13 mouse cellular contexts compared by ENCODE assay signal in the genomic region with DNA sequence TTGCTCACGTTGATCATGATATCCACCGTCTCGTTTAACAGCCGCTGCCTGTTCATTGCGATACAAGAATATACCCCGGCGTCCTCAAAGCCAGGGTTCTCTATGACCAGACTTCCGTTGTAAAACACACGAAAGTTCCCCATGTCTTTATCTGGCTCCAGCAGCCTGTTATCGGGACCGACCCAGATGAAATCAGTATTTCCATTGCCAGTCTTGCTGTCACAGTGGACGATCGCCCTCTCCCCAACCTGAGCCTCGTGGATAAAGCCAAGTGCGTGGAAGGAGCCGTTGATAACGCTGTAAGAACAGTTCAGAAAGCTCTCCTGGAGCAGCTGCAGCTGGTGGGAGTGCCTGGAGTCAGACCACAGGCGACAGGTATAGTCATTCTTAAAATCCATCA. TPM values are rescaled to one million over a fixed set of nuclear protein-coding genes. Genes with fewer than 3 reads are reported as not detected.
A peak's percentile ranks its signal among the peaks of the same experiment; 100 is the strongest.
DNase-seq lines count a peak whose midpoint lies in the region; ATAC-seq and TF ChIP-seq lines count a peak whose summit lies in the region.
"Had no signal": no experiment of that assay in that cellular context is flagged by ENCODE, and none has a peak within 500 bp of the region (broad histone marks: within the 10 kb centered on the region; RNA-seq: fewer than 3 reads in every experiment).

No protein-coding gene starts in this region.

- no peak overlapping the region for H3K9ac ChIP-seq in kidney, embryonic 14.5 days (ENCODE audit: low read depth, low read length)
- H3K9ac ChIP-seq in CH12.LX (ENCODE audit: insufficient read depth, low read depth): no peak overlapping the region

- no peaks in the 10 kb centered on the region for H3K79me2 ChIP-seq in CH12.LX (replicated peaks; ENCODE audit: control insufficient read depth, extremely low read depth, insufficient read depth, poor library complexity, severe bottlenecking)

- no peak overlapping the region for H3K27ac ChIP-seq in kidney, embryonic 14.5 days (ENCODE audit: low read depth, low read length)
- H3K27ac ChIP-seq in CH12.LX (ENCODE audit: insufficient read depth, low read depth): no peak overlapping the region

- no peaks in the 10 kb centered on the region for H3K27me3 ChIP-seq in kidney, embryonic 14.5 days (ENCODE audit: control insufficient read depth, insufficient read depth, low read length)
- peaks cover 15% of the 10 kb centered on the region for H3K27me3 ChIP-seq in CH12.LX (replicated peaks)

- H3K4me2 ChIP-seq in kidney, embryonic 14.5 days (replicated peaks; ENCODE audit: low read depth, low read length): peak overlapping the region; percentile 21
- no peak overlapping the region for H3K4me2 ChIP-seq in CH12.LX (ENCODE audit: insufficient read depth, low read depth, poor library complexity, severe bottlenecking)

- 0 out of 2 replicates have a peak overlapping the region, but pooled peaks have one; percentile 5 for H3K4me3 ChIP-seq in kidney, embryonic 14.5 days (ENCODE audit: low read length)
- peak overlapping the region in 2 of 3 experiments; percentile 15 to 47 for H3K4me3 ChIP-seq in CH12.LX (replicated peaks in 1 of 3; ENCODE audit: low read depth in 2 of 3, low read length in 2 of 3, poor library complexity in 1 of 3)

- ATAC-seq in kidney, embryonic 14.5 days (ENCODE audit: low FRiP score, low TSS enrichment): no peak
- peak; percentile 15; the same call in 1 of the 2 replicates for ATAC-seq in granulocyte monocyte progenitor cell, adult 5-6 weeks (replicated peaks; ENCODE audit: poor library complexity, severe bottlenecking)
- ATAC-seq in megakaryocyte progenitor cell, adult 5-6 weeks (replicated peaks; ENCODE audit: poor library complexity): peak; percentile 71
- ATAC-seq: intestine, postnatal 0 days had no signal

- H3K4me1 ChIP-seq in kidney, embryonic 14.5 days (ENCODE audit: control insufficient read depth, insufficient read depth, low read length): no peaks in the 10 kb centered on the region
- H3K4me1 ChIP-seq in CH12.LX (ENCODE audit: control insufficient read depth in 1 of 2, insufficient read depth in 2 of 2): peaks cover 4 to 33% of the 10 kb centered on the region in 2 experiments; a peak in 3 of 4 replicates

- no peak for TF ChIP-seq POLR2A in CH12.LX (IDR thresholded peaks at IDR 0.05; ENCODE audit: low read depth, low read length)

- no peak for TF ChIP-seq EP300 in CH12.LX (IDR thresholded peaks at IDR 0.05; ENCODE audit: low read length)

- TF ChIP-seq RAD21 in CH12.LX (IDR thresholded peaks at IDR 0.05; ENCODE audit: low read depth, low read length): no peak

- WGBS in kidney, embryonic 14.5 days: 79% methylated on average over 18 of the region's 18 CpGs

- dilution Hi-C loops in CH12.LX (cut with MboI; ENCODE audit: extremely low pct_ligation_motif_present, extremely low pct_unique_long_range_greater_than_20kb, low sequenced_read_pairs): no loop called here

- no peaks in the 10 kb centered on the region for H3K36me3 ChIP-seq in kidney, embryonic 14.5 days (ENCODE audit: control insufficient read depth, insufficient read depth, low read length)
- peaks cover 2 to 18% of the 10 kb centered on the region in 2 experiments for H3K36me3 ChIP-seq in CH12.LX (replicated peaks in 1 of 2; ENCODE audit: control insufficient read depth in 1 of 2, insufficient read depth in 1 of 2, low read length in 1 of 2)
- H3K36me3 ChIP-seq: G1E had no signal

- DNase-seq in kidney, postnatal 4 days: no peak
- no peak for DNase-seq in CH12.LX (ENCODE audit: extremely low read depth)
- no peak for DNase-seq in urinary bladder, postnatal 36 days (ENCODE audit: low spot score in 2 of 2)
- no peak for DNase-seq in retina, embryonic 14.5 days (ENCODE audit: low spot score)
- DNase-seq: adrenal gland, adult 8-10 months; cerebellum, adult 9-10 months; lung, embryonic 14.5 days; right cerebral cortex, postnatal 4 days had no signal

- TF ChIP-seq CTCF in CH12.LX (conservative IDR thresholded peaks at IDR 0.05 in 1 of 2, IDR thresholded peaks at IDR 0.05 in 1 of 2; ENCODE audit: low read depth in 2 of 2, low read length in 2 of 2): no peak

- peaks cover 3% of the 10 kb centered on the region; the same call in 1 of the 2 replicates for H3K9me3 ChIP-seq in kidney, embryonic 14.5 days (ENCODE audit: control insufficient read depth, low read length)
- no peaks in the 10 kb centered on the region for H3K9me3 ChIP-seq in CH12.LX (replicated peaks; ENCODE audit: low read length)

- in situ Hi-C loops in CH12.LX (cut with MboI; ENCODE audit: low pct_ligation_motif_present, low pct_unique_long_range_greater_than_20kb, low sequenced_read_pairs): loop anchor here (10.0 kb wide), 2 partner anchors 249 to 329 kb away; no protein-coding TSS in a partner anchor

TF ChIP-seq in CH12.LX, 34 proteins besides CTCF, POLR2A, EP300 and RAD21:
- TF ChIP-seq ZKSCAN1 (IDR thresholded peaks at IDR 0.05; ENCODE audit: borderline replicate concordance, low read depth, low read length): no peak
- no peak for TF ChIP-seq ZMIZ1 (IDR thresholded peaks at IDR 0.05; ENCODE audit: low read depth, low read length)
- no peak for TF ChIP-seq SMC3 (IDR thresholded peaks at IDR 0.05; ENCODE audit: low read depth, low read length)
- TF ChIP-seq RCOR1 (conservative IDR thresholded peaks at IDR 0.05; ENCODE audit: low read depth, low read length): no peak
- TF ChIP-seq ZNF384 (IDR thresholded peaks at IDR 0.05; ENCODE audit: low read depth, low read length): no peak
- TF ChIP-seq JUN (IDR thresholded peaks at IDR 0.05; ENCODE audit: insufficient read depth, low read depth, low read length): no peak
- TF ChIP-seq CHD2 (IDR thresholded peaks at IDR 0.05; ENCODE audit: low read length): no peak
- TF ChIP-seq POLR2AphosphoS2 (IDR thresholded peaks at IDR 0.05; ENCODE audit: low read depth, low read length): no peak
- TF ChIP-seq KAT2A (IDR thresholded peaks at IDR 0.05; ENCODE audit: insufficient replicate concordance, low read length): no peak
- no peak for TF ChIP-seq ZC3H11A (IDR thresholded peaks at IDR 0.05; ENCODE audit: low read depth, low read length)
- TF ChIP-seq JUND (conservative IDR thresholded peaks at IDR 0.05; ENCODE audit: low read depth, low read length): no peak
- TF ChIP-seq PAX5 (IDR thresholded peaks at IDR 0.05; ENCODE audit: low read length): no peak
- TF ChIP-seq TCF12 (IDR thresholded peaks at IDR 0.05; ENCODE audit: low read depth, low read length): no peak

RNA-seq across cellular contexts. Expression of a gene that starts 1.5 kb away (rescaled TPM):
- polyA plus RNA-seq in kidney, embryonic 14.5 days (2014; fragmentation: Nextera tagmentation; extraction: Ambion mirVana): 5.4 and 8.7 TPM in 2 replicates
- total RNA-seq in CH12.LX (2012; rRNA removed) (16.3 and 21.1 TPM in 2 replicates), CH12.LX (2014; rRNA removed) (9.9 and 12.3 TPM in 2 replicates)
- 40.5 and 44.2 TPM in 2 replicates for polyA plus RNA-seq in CH12.LX (2012; ENCODE audit: insufficient read length, low read depth)
- 32.8 and 48.3 TPM in 2 replicates for total RNA-seq in granulocyte monocyte progenitor cell, adult 5-6 weeks (2014; fragmentation: Nextera tagmentation)
- 12.3 and 13.7 TPM in 2 replicates for total RNA-seq in granulocyte monocyte progenitor cell, adult 5-6 weeks (2017)
- total RNA-seq in megakaryocyte progenitor cell, adult 5-6 weeks (2015): 26.3 and 26.9 TPM in 2 replicates
- 6.7 and 7.9 TPM in 2 replicates for total RNA-seq in megakaryocyte progenitor cell, adult 5-6 weeks (2017)

RNA-seq across cellular contexts. Expression of a gene that starts 1.7 kb away (rescaled TPM):
- polyA plus RNA-seq in kidney, embryonic 14.5 days (2014; fragmentation: Nextera tagmentation; extraction: Ambion mirVana): 11.9 and 16.9 TPM in 2 replicates
- total RNA-seq in CH12.LX (2012; rRNA removed) (17.1 and 19.1 TPM in 2 replicates), CH12.LX (2014; rRNA removed) (23.0 and 23.7 TPM in 2 replicates)
- polyA plus RNA-seq in CH12.LX (2012; ENCODE audit: insufficient read length, low read depth): 6.0 and 6.4 TPM in 2 replicates
- total RNA-seq in granulocyte monocyte progenitor cell, adult 5-6 weeks (2014; fragmentation: Nextera tagmentation): 0.79 TPM in 1 of 2 replicates, not detected in the other
- total RNA-seq in granulocyte monocyte progenitor cell, adult 5-6 weeks (2017): 0.26 and 1.2 TPM in 2 replicates
- total RNA-seq in megakaryocyte progenitor cell, adult 5-6 weeks (2015): 0.34 and 1.9 TPM in 2 replicates
- 1.00 and 1.9 TPM in 2 replicates for total RNA-seq in megakaryocyte progenitor cell, adult 5-6 weeks (2017)
- polyA plus RNA-seq: G1E had no signal

Comparison
In these comparisons a context has a peak if more than half of its experiments do, and no peak if none do; other contexts are left out.
1. RNA of a gene that starts 1.7 kb away (total RNA-seq): 17.1 to 23.7 TPM in CH12.LX; 0.34 to 1.9 TPM in megakaryocyte progenitor cell, adult 5-6 weeks and 0.26 to 1.2 TPM in granulocyte monocyte progenitor cell, adult 5-6 weeks; every median in the first group is over 4 times any median in the second.